Mouse (Mus musculus): ENCODE results near the gene Ankrd34c.

Gene Ankrd34c

GRCm38 (mm10) chr9:89738295-89738694, at the start of gene Ankrd34c:
Gene Ankrd34c, minus strand, starts transcription at chr9:89738475.
- DNase-seq: no peak

- DNase-seq: no peak
Measured at GRCm38 (mm10) chr9:89787532-89787931, 49.3 kb upstream of the Ankrd34c start.

GRCm38 (mm10) chr9:89781395-89781927, 43.2 kb upstream of the Ankrd34c start:
- no peak for DNase-seq

GRCm38 (mm10) chr9:89779237-89779636, 41.0 kb upstream of the Ankrd34c start:
- DNase-seq: no peak

- DNase-seq: no peak
Measured at GRCm38 (mm10) chr9:89771153-89771552, 32.9 kb upstream of the Ankrd34c start.

- DNase-seq: no peak
Measured at GRCm38 (mm10) chr9:89762017-89762416, 23.7 kb upstream of the Ankrd34c start.

- DNase-seq: no peak
Measured at GRCm38 (mm10) chr9:89758569-89758968, 20.3 kb upstream of the Ankrd34c start.

- no peak for DNase-seq
Measured at GRCm38 (mm10) chr9:89758139-89758538, 19.9 kb upstream of the Ankrd34c start.

- DNase-seq: no peak
Measured at GRCm38 (mm10) chr9:89757571-89757970, 19.3 kb upstream of the Ankrd34c start.

- no peak for DNase-seq
Measured at GRCm38 (mm10) chr9:89740041-89740440, 1.8 kb upstream of the Ankrd34c start.

- DNase-seq: no peak
Measured at GRCm38 (mm10) chr9:89737888-89738287, 387 bp downstream of the Ankrd34c start.

- DNase-seq: peak; percentile 16
Measured at GRCm38 (mm10) chr9:89736932-89737705, 1.2 kb downstream of the Ankrd34c start.

GRCm38 (mm10) chr9:89706906-89707305, 31.4 kb downstream of the Ankrd34c start:
- DNase-seq: peak; percentile 54

GRCm38 (mm10) chr9:89705197-89705533, 33.1 kb downstream of the Ankrd34c start:
- DNase-seq: no peak

- DNase-seq: peak; percentile 95
Measured at GRCm38 (mm10) chr9:89704265-89705196, 33.7 kb downstream of the Ankrd34c start, which contains the start of gene Tmed3. Gene Tmed3, minus strand, starts transcription at chr9:89705068.

GRCm38 (mm10) chr9:89700910-89701457, 37.3 kb downstream of the Ankrd34c start:
- no peak for DNase-seq

- no peak for DNase-seq
Measured at GRCm38 (mm10) chr9:89695143-89695542, 43.1 kb downstream of the Ankrd34c start.

GRCm38 (mm10) chr9:89693670-89694069, 44.6 kb downstream of the Ankrd34c start:
- DNase-seq: no peak

GRCm38 (mm10) chr9:89689179-89689578, 49.1 kb downstream of the Ankrd34c start:
- DNase-seq: no peak

GRCm38 (mm10) chr9:89687503-89688226, 50.6 kb downstream of the Ankrd34c start:
- peak; percentile 44 for DNase-seq

- DNase-seq: peak; percentile 34
Measured at GRCm38 (mm10) chr9:89686262-89686661, 52.0 kb downstream of the Ankrd34c start.

- no peak for DNase-seq
Measured at GRCm38 (mm10) chr9:89678974-89679373, 59.3 kb downstream of the Ankrd34c start.
